ENCODE assay signal across 15 mouse cellular contexts in the genomic region with DNA sequence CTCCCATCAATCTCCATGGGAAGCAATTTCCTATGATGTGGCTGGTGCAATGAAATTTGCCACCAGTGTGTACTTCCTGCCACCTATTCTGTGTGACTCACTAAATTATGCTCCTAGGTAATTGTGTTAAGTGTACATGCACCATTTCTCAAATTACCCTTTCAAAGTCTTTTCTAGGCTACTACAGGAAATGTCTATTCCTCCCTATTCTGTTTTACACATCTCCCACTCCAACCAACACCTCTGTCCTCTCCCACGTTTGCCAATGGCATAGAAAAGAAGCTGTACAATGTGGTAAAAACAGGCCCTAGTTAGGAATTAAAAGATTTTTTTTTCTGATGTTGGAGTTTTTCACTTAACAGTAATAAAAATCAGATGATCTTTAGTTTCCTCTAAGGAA.
DNase-seq lines count a peak whose midpoint lies in the region.
"Had no signal": no experiment of that assay in that cellular context is flagged by ENCODE, and none has a peak within 500 bp of the region (broad histone marks: within the 10 kb centered on the region; RNA-seq: fewer than 3 reads in every experiment).

No protein-coding gene starts in this region.

- DNase-seq in frontal cortex, adult 2 months (ENCODE audit: extremely low spot score in 1 of 2, low spot score in 1 of 2), result peak; percentile 1 to 43
- DNase-seq in frontal cortex, postnatal 14 days (ENCODE audit: low spot score in 2 of 2), result no peak
- DNase-seq in right cerebral cortex, adult 18-20 months, result peak; percentile 6
- DNase-seq in right cerebral cortex, postnatal 25 days, result no peak
- DNase-seq in telencephalon, adult 2 months (ENCODE audit: low read depth, low spot score), result peak; percentile 38
- DNase-seq in cerebellum, adult 8-10 months, result no peak
- DNase-seq: adrenal gland, adult 2 months; adrenal gland, postnatal 10 days; adrenal gland, postnatal 25 days; cerebellum, adult 11-12 months; cerebellum, adult 2 months; cerebellum, adult 9-11 months; cerebellum, postnatal 14 days; cerebellum, postnatal 36 days; embryo, embryonic 11 days had no signal

Comparison
In these comparisons a context has a peak if more than half of its experiments do, and no peak if none do; other contexts are left out.
1. DNase-seq: peak in frontal cortex, adult 2 months (2 of 2), right cerebral cortex, adult 18-20 months (single experiment) and telencephalon, adult 2 months (single experiment); none in frontal cortex, postnatal 14 days (0 of 2), right cerebral cortex, postnatal 25 days (single experiment) and cerebellum, adult 8-10 months (single experiment).